Mouse (Mus musculus) liver, embryonic 14.5 days (tissue): Measurements from ENCODE around the gene Klra10. TPM values are rescaled to one million over a fixed set of nuclear protein-coding genes. Genes with fewer than 3 reads are reported as not detected.
"Not testable (repeated sequence)": the region's sequence is repeated elsewhere in the genome, so short reads cannot be mapped to it uniquely, and the experiment has no call there.

ENCODE experiments used
- ATAC-seq: fragments of 200-750 bp; cut with Nextera tagmentation; 2 replicates; pipeline ENCODE4 v1.8.0; 2017; ENCODE audit warnings: moderate number of reproducible peaks, mild to moderate bottlenecking, moderate library complexity; ENCODE audit not compliant: insufficient read depth
- DNase-seq, 3 experiments: peaks; one replicate each; pipeline ENCODE4 v3.0.0-alpha.2; 2012 to 2013; ENCODE audit warnings: low read depth in 3 of 3, low spot score in 3 of 3
- H3K27ac ChIP-seq: fragments of 300-500 bp; sonication (generic); 2 replicates; pipeline ENCODE4 v1.5.1; 2014; ENCODE audit warnings: moderate library complexity, mild to moderate bottlenecking, control low read depth, inconsistent platforms
- H3K27me3 ChIP-seq: fragments of 300-500 bp; sonication (generic); 2 replicates; pipeline ENCODE4 v1.6.1; 2014; ENCODE audit warnings: mild to moderate bottlenecking, low read length, moderate library complexity; ENCODE audit not compliant: control insufficient read depth, insufficient read depth
- H3K36me3 ChIP-seq: fragments of 300-500 bp; sonication (generic); replicated peaks from 2 replicates; pipeline ENCODE4 v1.6.1; 2014; ENCODE audit warnings: low read depth; ENCODE audit not compliant: control insufficient read depth, insufficient read depth
- H3K4me1 ChIP-seq, 2 experiments: fragments of 200-500 bp in 1 of 2; fragments of 300-500 bp in 1 of 2; sonication (generic) in 1 of 2; replicated peaks; 2 replicates each; pipeline ENCODE4 v1.6.1; 2012 to 2014; ENCODE audit warnings: antibody characterized with exemption in 1 of 2, inconsistent platforms in 1 of 2, low read length in 1 of 2; ENCODE audit not compliant: control insufficient read depth in 2 of 2, insufficient read depth in 2 of 2
- H3K4me2 ChIP-seq: fragments of 300-500 bp; sonication (generic); 2 replicates; pipeline ENCODE4 v1.6.1; 2014; ENCODE audit warnings: low read depth, mild to moderate bottlenecking, control low read depth, moderate library complexity
- H3K4me3 ChIP-seq, 2 experiments: fragments of 200-500 bp in 1 of 2; fragments of 300-500 bp in 1 of 2; sonication (generic) in 1 of 2; 2 replicates each; pipeline ENCODE4 v1.5.1; 2012 to 2014; ENCODE audit warnings: low read depth in 2 of 2, low read length in 2 of 2, mild to moderate bottlenecking in 2 of 2, control low read depth in 1 of 2, inconsistent platforms in 1 of 2, moderate library complexity in 1 of 2; ENCODE audit not compliant: insufficient read depth in 1 of 2
- H3K9ac ChIP-seq: fragments of 300-500 bp; sonication (generic); replicated peaks from 2 replicates; pipeline ENCODE4 v1.6.1; 2014; ENCODE audit warnings: mild to moderate bottlenecking, control low read depth, moderate library complexity
- H3K9me3 ChIP-seq: fragments of 300-500 bp; sonication (generic); 2 replicates; pipeline ENCODE4 v1.6.1; 2016; ENCODE audit warnings: low read length, mixed read lengths; ENCODE audit not compliant: control insufficient read depth
- CTCF ChIP-seq: IDR thresholded peaks from 2 replicates; pipeline ENCODE4 v1.5.1; 2016; ENCODE audit warnings: antibody characterized with exemption, low read depth, control low read depth
- EP300 ChIP-seq: IDR thresholded peaks from 2 replicates; pipeline ENCODE4 v1.6.1; 2016; ENCODE audit warnings: antibody characterized with exemption, low read depth
- WGBS: fragments of 180-500 bp; shearing (Covaris S2); extraction: QIAGEN DNeasy Blood & Tissue Kit; methylation state at CpG from one replicate; pipeline ENCODE4 v1.1.7; 2014; ENCODE audit not compliant: insufficient replicate concordance; 5-methylcytosine and 5-hydroxymethylcytosine counted together
- polyA plus RNA-seq, 2 experiments: library from polyadenylated mRNA; depleted of rRNA in 1 of 2; stranded (reverse) in 1 of 2; unstranded in 1 of 2; fragments of >200 nt; fragmentation: Nextera tagmentation in 1 of 2; extraction: Ambion mirVana in 1 of 2; gene quantifications; 2 replicates each; pipeline versions ENCODE4 v1.2.1 to v1.2.3; 2012 to 2014

The Klra10 gene
- polyA plus RNA-seq (2012; rRNA removed) (not detected in 2 replicates), polyA plus RNA-seq (2014; fragmentation: Nextera tagmentation; extraction: Ambion mirVana) (not detected in 2 replicates)

DNA sequence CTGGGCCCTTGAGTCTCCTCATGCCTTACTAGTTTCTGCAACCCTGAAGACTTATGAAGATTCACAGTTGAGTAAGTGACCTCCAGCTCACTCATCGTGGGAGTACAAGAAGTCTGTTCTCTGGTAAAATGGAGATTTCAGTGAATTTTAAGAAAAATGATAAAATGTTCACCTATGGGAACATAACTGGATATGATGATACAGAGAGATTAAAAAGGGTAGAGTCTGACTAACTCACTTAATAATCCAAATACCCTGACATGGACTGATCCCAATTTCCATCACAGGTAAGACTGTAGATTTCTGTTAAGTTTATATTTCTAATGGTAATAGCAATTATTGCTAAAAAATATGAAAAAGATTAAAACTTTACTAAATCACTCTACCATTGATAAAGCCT is at the start of gene Klra10:
Gene Klra10 (minus strand): TSS at position 101 of the 400 bp plus-strand sequence.
- not testable (repeated sequence) for ATAC-seq, DNase-seq, H3K36me3 ChIP-seq, H3K4me2 ChIP-seq, H3K9ac ChIP-seq, H3K4me1 ChIP-seq, H3K27me3 ChIP-seq, H3K4me3 ChIP-seq, H3K27ac ChIP-seq, H3K9me3 ChIP-seq
- WGBS: 53% methylated on average over 1 of the region's 1 CpGs

DNA sequence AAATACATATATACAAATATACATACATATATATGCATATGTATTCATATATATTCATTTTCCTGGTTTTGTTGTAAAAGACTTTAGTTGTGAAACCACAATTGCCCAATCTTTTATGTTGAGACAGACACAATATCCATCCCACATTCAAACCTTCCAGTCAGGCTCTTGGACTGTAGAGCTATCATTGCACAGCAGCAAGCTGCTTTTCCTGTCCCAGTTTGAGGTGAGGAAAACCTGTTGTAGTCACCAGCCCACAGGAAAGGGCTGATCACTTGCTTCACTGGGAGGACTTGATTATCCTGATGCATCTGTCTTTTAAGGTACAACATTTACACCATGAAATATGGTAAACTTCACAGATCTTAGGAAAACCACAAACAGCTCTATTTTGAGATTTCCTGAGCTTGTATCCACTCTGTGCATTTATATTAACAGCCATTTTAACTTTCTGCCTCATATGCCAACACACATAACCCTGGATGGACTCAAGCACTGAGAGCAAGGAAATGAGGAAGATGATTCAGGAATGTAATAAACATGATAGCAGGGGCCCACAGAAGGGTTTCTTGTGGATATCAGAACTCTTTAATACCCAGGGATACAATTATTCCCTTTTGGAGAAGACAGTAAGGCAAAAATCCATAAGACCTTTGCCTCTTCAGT is 6.4 kb upstream of the Klra10 start:
- DNase-seq (no peak), ATAC-seq (no peak)
- H3K4me2 ChIP-seq: no peak overlapping the region
- no peaks in the 10 kb centered on the region for H3K4me1 ChIP-seq
- no peak overlapping the region for H3K4me3 ChIP-seq
- H3K9me3 ChIP-seq: no peaks in the 10 kb centered on the region
- no peaks in the 10 kb centered on the region for H3K36me3 ChIP-seq
- H3K27me3 ChIP-seq: no peaks in the 10 kb centered on the region
- TF ChIP-seq CTCF: no peak
- no peak for TF ChIP-seq EP300
- H3K27ac ChIP-seq: no peak overlapping the region
- no peak overlapping the region for H3K9ac ChIP-seq

GRCm38 (mm10) chr6:130255326-130255725 is 26.4 kb downstream of the Klra10 start:
- TF ChIP-seq CTCF (no peak), EP300 (no peak)
- WGBS: 55% methylated on average over 2 of the region's 2 CpGs

GRCm38 (mm10) chr6:130237536-130237935 is 44.2 kb downstream of the Klra10 start:
- no peak for ATAC-seq

More at GRCm38 (mm10) chr6:130255326-130255725, 26.4 kb downstream of the Klra10 start:
- Histone ChIP-seq H3K4me1 (no peaks in the 10 kb centered on the region), H3K27ac (no peak overlapping the region), H3K36me3 (no peaks in the 10 kb centered on the region), H3K4me3 (no peak overlapping the region), H3K9ac (no peak overlapping the region), H3K4me2 (no peak overlapping the region), H3K9me3 (no peaks in the 10 kb centered on the region), H3K27me3 (no peaks in the 10 kb centered on the region)
- DNase-seq (no peak), ATAC-seq (no peak)

DNA sequence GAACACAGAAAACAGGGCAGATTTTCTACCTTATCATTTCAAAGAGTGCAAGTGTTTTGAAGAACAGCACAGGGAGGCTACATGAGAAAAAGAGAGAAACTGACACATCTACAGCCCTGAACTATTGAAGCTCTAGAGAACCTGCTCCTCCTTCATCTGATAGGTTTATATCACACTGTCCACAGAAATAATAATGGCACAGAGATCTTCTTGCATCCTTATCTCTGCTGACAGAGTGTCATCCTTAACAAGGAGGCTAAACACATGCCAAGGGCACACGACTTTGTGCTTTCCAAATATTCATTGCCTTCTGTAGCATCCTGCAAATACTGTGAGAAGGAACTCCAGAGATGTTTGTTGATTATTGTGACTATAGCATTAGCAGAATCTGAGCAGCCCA is 45.1 kb downstream of the Klra10 start:
- H3K27ac ChIP-seq: no peak overlapping the region
- no peaks in the 10 kb centered on the region for H3K9me3 ChIP-seq
- no peak overlapping the region for H3K4me3 ChIP-seq

More at GRCm38 (mm10) chr6:130237536-130237935, 44.2 kb downstream of the Klra10 start:
- Histone ChIP-seq H3K27me3 (no peaks in the 10 kb centered on the region), H3K4me2 (no peak overlapping the region), H3K4me1 (no peaks in the 10 kb centered on the region), H3K36me3 (no peaks in the 10 kb centered on the region), H3K9me3 (no peaks in the 10 kb centered on the region), H3K4me3 (no peak overlapping the region), H3K9ac (no peak overlapping the region), H3K27ac (no peak overlapping the region)
- TF ChIP-seq EP300 (no peak), CTCF (no peak)
- 41% methylated on average over 2 of the region's 2 CpGs for WGBS
- DNase-seq: no peak

More for the DNA sequence above, 45.1 kb downstream of the Klra10 start:
- Histone ChIP-seq H3K4me1 (no peaks in the 10 kb centered on the region), H3K4me2 (no peak overlapping the region), H3K9ac (no peak overlapping the region), H3K36me3 (no peaks in the 10 kb centered on the region), H3K27me3 (no peaks in the 10 kb centered on the region)
- no peak for TF ChIP-seq EP300
- no peak for TF ChIP-seq CTCF
- DNase-seq: no peak
- WGBS: 13% methylated on average over 1 of the region's 1 CpGs
- ATAC-seq: no peak
